Mouse (Mus musculus) liver, embryonic 15.5 days (tissue): Measurements from ENCODE around the gene Nccrp1. TPM values are rescaled to one million over a fixed set of nuclear protein-coding genes. Genes with fewer than 3 reads are reported as not detected.

Experiments used
- ATAC-seq: fragments of 200-750 bp; cut with Nextera tagmentation; 2 replicates; pipeline ENCODE4 v1.8.0; 2017; ENCODE audit warnings: moderate number of reproducible peaks, mild to moderate bottlenecking, moderate library complexity; ENCODE audit not compliant: insufficient read depth
- H3K27ac ChIP-seq: fragments of 300-500 bp; sonication (generic); replicated peaks from 2 replicates; pipeline ENCODE4 v1.5.1; 2015; ENCODE audit warnings: mild to moderate bottlenecking, inconsistent platforms
- H3K27me3 ChIP-seq: fragments of 300-500 bp; sonication (generic); 2 replicates; pipeline ENCODE4 v1.6.1; 2015; ENCODE audit warnings: mild to moderate bottlenecking, inconsistent platforms
- H3K36me3 ChIP-seq: fragments of 300-500 bp; sonication (generic); replicated peaks from 2 replicates; pipeline ENCODE4 v1.6.1; 2015; ENCODE audit warnings: moderate library complexity, mild to moderate bottlenecking, inconsistent platforms
- H3K4me1 ChIP-seq: fragments of 300-500 bp; sonication (generic); replicated peaks from 2 replicates; pipeline ENCODE4 v1.6.1; 2015; ENCODE audit warnings: inconsistent platforms
- H3K4me2 ChIP-seq: fragments of 300-500 bp; sonication (generic); 2 replicates; pipeline ENCODE4 v1.6.1; 2015; ENCODE audit warnings: moderate library complexity, mild to moderate bottlenecking, inconsistent platforms
- H3K4me3 ChIP-seq: fragments of 300-500 bp; sonication (generic); replicated peaks from 2 replicates; pipeline ENCODE4 v1.5.1; 2015; ENCODE audit warnings: mild to moderate bottlenecking, inconsistent platforms
- H3K9ac ChIP-seq: fragments of 300-500 bp; sonication (generic); 2 replicates; pipeline ENCODE4 v1.6.1; 2015; ENCODE audit warnings: moderate library complexity, mild to moderate bottlenecking, inconsistent platforms
- H3K9me3 ChIP-seq: fragments of 300-500 bp; sonication (generic); replicated peaks from 2 replicates; pipeline ENCODE4 v1.6.1; 2016; ENCODE audit warnings: inconsistent platforms
- WGBS: fragments of 180-500 bp; shearing (Covaris S2); methylation state at CpG from one replicate; pipeline ENCODE4 v1.1.7; 2015; ENCODE audit warnings: mixed read lengths; ENCODE audit not compliant: insufficient replicate concordance; 5-methylcytosine and 5-hydroxymethylcytosine counted together
- polyA plus RNA-seq: library from polyadenylated mRNA; unstranded; fragments of >200 nt; fragmentation: Nextera tagmentation; extraction: Ambion mirVana; gene quantifications from 2 replicates; pipeline ENCODE4 v1.2.1, GENCODE M21; 2015

Gene Nccrp1
- polyA plus RNA-seq, 1 experiment from 2014 or later: not detected

GRCm38 (mm10) chr7:28581721-28582120, 34.7 kb upstream of the Nccrp1 start:
- Histone ChIP-seq H3K4me2 (peak overlapping the region; percentile 66), H3K36me3 (peaks cover 9% of the 10 kb centered on the region; the same call in 1 of the 2 replicates), H3K27ac (peak overlapping the region; percentile 91), H3K9ac (peak overlapping the region; percentile 55), H3K9me3 (no peaks in the 10 kb centered on the region), H3K4me1 (peaks cover 99% of the 10 kb centered on the region), H3K27me3 (no peaks in the 10 kb centered on the region), H3K4me3 (peak overlapping the region; percentile 21)
- WGBS: 25% methylated on average over 4 of the region's 4 CpGs
- peak; percentile 85 for ATAC-seq

- Histone ChIP-seq H3K27ac (no peak overlapping the region), H3K9ac (no peak overlapping the region)
These were observed 32.8 kb upstream of the Nccrp1 start for GRCm38 (mm10) chr7:28579826-28580225.

GRCm38 (mm10) chr7:28578543-28579053, 31.5 kb upstream of the Nccrp1 start:
- H3K27ac ChIP-seq: peak overlapping the region; percentile 46; the same call in 1 of the 2 replicates
- WGBS: 63% methylated on average over 5 of the region's 5 CpGs
- peaks cover 9% of the 10 kb centered on the region; the same call in 1 of the 2 replicates for H3K36me3 ChIP-seq
- peaks cover 100% of the 10 kb centered on the region for H3K4me1 ChIP-seq
- ATAC-seq: no peak
- peak overlapping the region; percentile 10; the same call in 1 of the 2 replicates for H3K9ac ChIP-seq
- H3K4me3 ChIP-seq: no peak overlapping the region
- H3K9me3 ChIP-seq: no peaks in the 10 kb centered on the region
- H3K4me2 ChIP-seq: no peak overlapping the region
- H3K27me3 ChIP-seq: no peaks in the 10 kb centered on the region

More at GRCm38 (mm10) chr7:28579826-28580225, 32.8 kb upstream of the Nccrp1 start:
- no peaks in the 10 kb centered on the region for H3K9me3 ChIP-seq
- no peaks in the 10 kb centered on the region for H3K27me3 ChIP-seq
- H3K4me1 ChIP-seq: peaks cover 100% of the 10 kb centered on the region
- no peak overlapping the region for H3K4me2 ChIP-seq
- 70% methylated on average over 5 of the region's 5 CpGs for WGBS
- H3K4me3 ChIP-seq: no peak overlapping the region
- no peak for ATAC-seq
- H3K36me3 ChIP-seq: peaks cover 9% of the 10 kb centered on the region; the same call in 1 of the 2 replicates

- Histone ChIP-seq H3K4me2 (no peak overlapping the region), H3K27me3 (no peaks in the 10 kb centered on the region), H3K4me3 (no peak overlapping the region), H3K9me3 (no peaks in the 10 kb centered on the region), H3K4me1 (peaks cover 100% of the 10 kb centered on the region), H3K36me3 (peaks cover 9% of the 10 kb centered on the region; the same call in 1 of the 2 replicates), H3K27ac (peak overlapping the region; percentile 78), H3K9ac (peak overlapping the region; percentile 0; the same call in 1 of the 2 replicates)
- WGBS: 77% methylated on average over 9 of the region's 9 CpGs
- ATAC-seq: no peak
These were observed 30.9 kb upstream of the Nccrp1 start for GRCm38 (mm10) chr7:28577826-28578542.

GRCm38 (mm10) chr7:28576271-28576914, 29.3 kb upstream of the Nccrp1 start:
- peak; percentile 72 for ATAC-seq
- Histone ChIP-seq H3K27me3 (no peaks in the 10 kb centered on the region), H3K36me3 (peaks cover 9% of the 10 kb centered on the region; the same call in 1 of the 2 replicates), H3K4me2 (peak overlapping the region; percentile 43), H3K4me3 (no peak overlapping the region), H3K9me3 (no peaks in the 10 kb centered on the region), H3K27ac (peak overlapping the region; percentile 78), H3K4me1 (peaks cover 100% of the 10 kb centered on the region), H3K9ac (peak overlapping the region; percentile 35; the same call in 1 of the 2 replicates)
- WGBS: 37% methylated on average over 5 of the region's 5 CpGs

GRCm38 (mm10) chr7:28575597-28575996, 28.5 kb upstream of the Nccrp1 start:
- 43% methylated on average over 11 of the region's 11 CpGs for WGBS
- ATAC-seq: peak; percentile 26; the same call in 1 of the 2 replicates
- H3K9me3 ChIP-seq: no peaks in the 10 kb centered on the region
- peak overlapping the region; percentile 78 for H3K27ac ChIP-seq
- no peaks in the 10 kb centered on the region for H3K27me3 ChIP-seq
- H3K9ac ChIP-seq: no peak overlapping the region
- peaks cover 9% of the 10 kb centered on the region; the same call in 1 of the 2 replicates for H3K36me3 ChIP-seq
- peaks cover 100% of the 10 kb centered on the region for H3K4me1 ChIP-seq
- peak overlapping the region; percentile 43 for H3K4me2 ChIP-seq
- H3K4me3 ChIP-seq: no peak overlapping the region

- Histone ChIP-seq H3K27me3 (no peaks in the 10 kb centered on the region), H3K4me2 (no peak overlapping the region), H3K36me3 (peaks cover 17% of the 10 kb centered on the region), H3K9ac (no peak overlapping the region), H3K4me3 (no peak overlapping the region), H3K27ac (peak overlapping the region; percentile 45; the same call in 1 of the 2 replicates), H3K9me3 (no peaks in the 10 kb centered on the region), H3K4me1 (peaks cover 87% of the 10 kb centered on the region)
- no peak for ATAC-seq
- 83% methylated on average over 3 of the region's 3 CpGs for WGBS
These were observed 26.2 kb upstream of the Nccrp1 start for GRCm38 (mm10) chr7:28573236-28573635.

- Histone ChIP-seq H3K36me3 (peaks cover 22% of the 10 kb centered on the region), H3K27ac (0 out of 2 replicates have a peak overlapping the region, but pooled peaks have one; percentile 45), H3K4me2 (no peak overlapping the region), H3K4me3 (no peak overlapping the region), H3K9me3 (no peaks in the 10 kb centered on the region), H3K4me1 (peaks cover 84% of the 10 kb centered on the region), H3K27me3 (no peaks in the 10 kb centered on the region), H3K9ac (no peak overlapping the region)
- no peak for ATAC-seq
- 72% methylated on average over 5 of the region's 5 CpGs for WGBS
These were observed 25.6 kb upstream of the Nccrp1 start for GRCm38 (mm10) chr7:28572689-28573088.

- H3K9ac ChIP-seq: no peak overlapping the region
- H3K4me3 ChIP-seq: no peak overlapping the region
- H3K4me1 ChIP-seq: peaks cover 68% of the 10 kb centered on the region
- ATAC-seq: no peak
- 50% methylated on average over 5 of the region's 5 CpGs for WGBS
- H3K36me3 ChIP-seq: peaks cover 38% of the 10 kb centered on the region
- H3K27me3 ChIP-seq: no peaks in the 10 kb centered on the region
- no peaks in the 10 kb centered on the region for H3K9me3 ChIP-seq
- H3K27ac ChIP-seq: 0 out of 2 replicates have a peak overlapping the region, but pooled peaks have one; percentile 14
- no peak overlapping the region for H3K4me2 ChIP-seq
These were observed 24.1 kb upstream of the Nccrp1 start for GRCm38 (mm10) chr7:28570982-28571682.

- no peak for ATAC-seq
- no peak overlapping the region for H3K27ac ChIP-seq
- peaks cover 45% of the 10 kb centered on the region for H3K36me3 ChIP-seq
- H3K4me2 ChIP-seq: no peak overlapping the region
- H3K27me3 ChIP-seq: no peaks in the 10 kb centered on the region
- no peak overlapping the region for H3K9ac ChIP-seq
- no peak overlapping the region for H3K4me3 ChIP-seq
- 76% methylated on average over 12 of the region's 12 CpGs for WGBS
- no peaks in the 10 kb centered on the region for H3K9me3 ChIP-seq
- H3K4me1 ChIP-seq: peaks cover 61% of the 10 kb centered on the region
These were observed 23.4 kb upstream of the Nccrp1 start for GRCm38 (mm10) chr7:28570291-28570981.
